Mouse (Mus musculus) mature B cell (primary cell): ENCODE data around the gene Celf2.
"Not testable (repeated sequence)": the region's sequence is repeated elsewhere in the genome, so short reads cannot be mapped to it uniquely, and the experiment has no call there.

ENCODE experiments used
- in situ Hi-C: fragments of 300-500 bp; cut with MboI; formaldehyde crosslinking; loops from 2 replicates; pipeline ENCODE4 v1.14.3; 2019

Celf2 gene

GRCm38 (mm10) chr2:7262668-7263067 is 246.7 kb downstream of the Celf2 start:
- in situ Hi-C loops: not testable (repeated sequence)

GRCm38 (mm10) chr2:7260186-7260585 is 249.2 kb downstream of the Celf2 start:
- in situ Hi-C loops: no loop called here

GRCm38 (mm10) chr2:7259616-7260015 is 249.7 kb downstream of the Celf2 start:
- in situ Hi-C loops: no loop called here

DNA sequence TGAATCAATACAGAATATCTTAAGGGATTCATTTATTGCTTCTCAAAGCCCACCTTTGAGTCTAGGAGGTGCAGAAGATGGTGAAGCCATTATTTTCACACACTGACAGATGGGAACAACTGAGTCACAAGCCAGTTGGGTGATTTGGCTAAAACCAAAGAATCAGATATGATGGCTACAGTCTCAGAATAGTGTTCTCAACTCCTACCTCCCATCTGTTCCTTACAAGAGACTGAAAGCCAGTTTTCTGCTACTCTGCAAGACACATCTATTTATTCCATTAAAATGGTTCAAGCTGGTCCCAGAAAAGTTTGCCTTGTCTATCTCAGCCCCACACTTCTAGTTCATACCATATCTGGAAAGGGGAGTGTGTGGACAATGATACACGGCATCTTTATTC is 253.3 kb downstream of the Celf2 start:
- in situ Hi-C loops: no loop called here

DNA sequence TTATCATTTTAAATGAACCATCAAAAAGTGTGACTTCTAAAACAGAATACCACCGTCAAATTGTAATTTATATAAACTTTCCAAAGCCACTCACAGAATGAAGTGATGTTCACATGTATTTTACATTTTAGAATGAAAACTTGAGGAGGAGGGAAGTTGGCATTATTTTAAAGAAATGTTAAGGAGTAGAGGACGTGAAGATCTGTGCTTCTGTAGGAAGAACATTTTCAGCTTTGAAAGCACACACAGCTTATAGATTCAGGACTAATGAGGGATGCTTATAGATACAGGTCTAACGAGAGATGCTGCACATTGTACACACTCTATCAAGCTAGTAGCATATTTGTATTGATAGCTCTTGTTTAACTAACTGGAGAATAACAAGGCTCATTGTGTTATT is 254.0 kb downstream of the Celf2 start:
- in situ Hi-C loops: no loop called here

- in situ Hi-C loops: no loop called here
Observed at GRCm38 (mm10) chr2:7250314-7250713, 259.0 kb downstream of the Celf2 start.

- in situ Hi-C loops: no loop called here
Observed at GRCm38 (mm10) chr2:7249002-7249401, 260.4 kb downstream of the Celf2 start.

GRCm38 (mm10) chr2:7245958-7246774 is 263.2 kb downstream of the Celf2 start:
- in situ Hi-C loops: no loop called here

- in situ Hi-C loops: no loop called here
Observed at GRCm38 (mm10) chr2:7242139-7242538, 267.2 kb downstream of the Celf2 start.

DNA sequence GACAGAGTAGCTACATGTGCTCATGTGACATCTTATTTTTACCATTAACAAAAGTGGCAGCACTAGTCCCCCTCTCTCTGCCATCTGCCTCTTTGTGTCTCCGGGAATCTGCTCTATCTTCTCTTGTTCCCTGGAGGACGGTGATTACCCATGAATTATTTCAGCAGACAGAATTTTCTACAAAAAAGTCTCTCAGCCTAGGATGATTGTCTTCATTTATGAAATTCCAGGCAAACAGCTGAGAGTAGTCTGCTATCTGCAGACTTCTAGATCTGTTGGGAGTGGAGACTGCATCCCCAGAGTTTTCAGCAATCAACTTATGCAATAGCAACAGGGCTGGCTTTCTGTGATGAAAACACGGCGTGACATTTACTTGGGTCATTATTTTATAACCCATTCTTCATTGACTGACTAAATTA is 267.8 kb downstream of the Celf2 start:
- in situ Hi-C loops: no loop called here

DNA sequence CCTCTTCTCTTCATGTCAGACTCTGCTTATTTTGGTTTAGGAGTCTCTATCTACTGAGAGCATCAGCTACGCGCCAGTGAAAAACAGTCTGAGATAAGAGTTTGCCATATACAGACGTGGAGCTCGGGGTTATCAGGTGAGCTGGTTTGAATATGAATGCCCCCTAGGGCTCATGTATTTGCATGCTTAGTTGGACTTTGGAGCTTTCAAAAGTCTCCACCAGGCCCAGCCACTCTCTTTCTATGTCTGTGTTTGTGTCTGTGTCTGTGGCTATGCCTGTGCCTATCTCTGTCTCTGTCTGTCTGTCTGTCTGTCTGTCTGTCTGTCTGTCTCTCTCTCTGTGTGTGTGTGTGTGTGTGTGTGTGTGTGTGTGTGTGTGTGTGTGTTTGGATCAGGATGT is 272.1 kb downstream of the Celf2 start:
- in situ Hi-C loops: no loop called here

GRCm38 (mm10) chr2:7236452-7236851 is 272.9 kb downstream of the Celf2 start:
- in situ Hi-C loops: no loop called here

DNA sequence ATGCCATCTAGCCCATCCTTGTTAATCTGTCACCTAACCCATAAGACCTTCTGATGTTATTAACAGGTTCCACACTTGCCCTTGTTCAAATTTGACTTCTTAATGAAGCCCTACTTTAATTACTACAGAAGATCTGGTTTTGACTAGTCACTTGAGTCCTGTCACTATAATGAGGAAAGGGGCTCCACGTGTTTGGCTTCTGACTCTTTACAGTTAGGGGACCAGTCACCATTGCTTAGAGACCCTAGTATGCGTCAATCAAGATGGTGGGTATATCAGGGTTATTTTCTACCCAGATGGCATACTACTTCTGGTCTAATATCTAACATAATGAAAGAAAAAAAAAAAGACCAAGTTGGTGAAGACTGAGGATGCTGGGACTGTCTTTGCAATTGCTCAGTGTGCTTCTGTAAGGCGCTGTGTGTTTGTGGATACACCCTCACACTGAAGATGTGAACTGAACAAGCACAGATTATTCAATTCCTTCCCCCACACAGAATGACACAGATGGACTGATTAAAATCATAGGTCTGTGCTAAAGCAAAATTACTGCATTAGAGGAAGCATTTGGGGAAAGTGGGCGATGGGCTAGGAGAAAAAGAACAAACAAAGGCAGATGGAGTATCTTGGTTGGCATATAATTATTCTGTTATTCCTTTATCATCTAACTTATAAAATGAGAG is 274.2 kb downstream of the Celf2 start:
- in situ Hi-C loops: no loop called here

DNA sequence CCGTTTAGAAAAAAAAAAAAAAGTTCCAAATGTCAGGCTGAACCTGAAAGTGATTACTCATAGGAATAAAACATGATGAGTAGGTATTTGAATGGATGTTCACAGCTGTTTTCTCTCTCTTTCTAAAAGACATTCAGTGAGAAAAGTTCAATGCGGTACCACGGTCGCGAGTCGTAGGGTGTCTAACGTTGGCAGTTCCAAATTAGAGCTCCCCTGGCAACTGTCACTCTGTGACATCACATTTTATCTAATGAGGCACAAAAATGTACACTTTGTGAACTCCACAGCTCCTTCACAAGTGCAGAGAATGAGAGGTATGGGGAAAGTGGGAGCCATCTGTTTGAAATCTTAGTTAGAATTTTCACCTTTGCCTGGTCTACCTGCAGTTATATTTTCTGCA is 274.8 kb downstream of the Celf2 start:
- in situ Hi-C loops: no loop called here

- in situ Hi-C loops: no loop called here
Observed at GRCm38 (mm10) chr2:7233411-7233810, 276.0 kb downstream of the Celf2 start.

DNA sequence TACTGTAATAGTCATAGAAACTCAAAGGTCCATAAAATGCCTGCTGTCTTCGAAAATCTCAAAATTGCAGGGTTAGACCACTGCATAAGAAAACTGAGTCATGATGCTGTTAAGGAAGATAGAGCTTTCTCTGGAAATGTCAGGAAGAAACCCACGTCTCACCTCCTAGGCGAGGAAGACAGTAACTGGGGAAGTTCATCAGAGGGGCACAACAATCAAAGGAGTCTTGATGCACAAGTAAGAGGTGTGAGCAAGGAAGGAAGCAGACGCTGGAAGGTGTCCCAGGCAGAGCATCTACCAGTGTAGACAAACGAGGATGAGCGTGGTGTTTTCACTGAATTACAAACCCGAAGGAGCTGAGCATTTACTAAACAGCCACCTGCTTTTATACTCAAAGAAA is 282.6 kb downstream of the Celf2 start:
- in situ Hi-C loops: no loop called here

DNA sequence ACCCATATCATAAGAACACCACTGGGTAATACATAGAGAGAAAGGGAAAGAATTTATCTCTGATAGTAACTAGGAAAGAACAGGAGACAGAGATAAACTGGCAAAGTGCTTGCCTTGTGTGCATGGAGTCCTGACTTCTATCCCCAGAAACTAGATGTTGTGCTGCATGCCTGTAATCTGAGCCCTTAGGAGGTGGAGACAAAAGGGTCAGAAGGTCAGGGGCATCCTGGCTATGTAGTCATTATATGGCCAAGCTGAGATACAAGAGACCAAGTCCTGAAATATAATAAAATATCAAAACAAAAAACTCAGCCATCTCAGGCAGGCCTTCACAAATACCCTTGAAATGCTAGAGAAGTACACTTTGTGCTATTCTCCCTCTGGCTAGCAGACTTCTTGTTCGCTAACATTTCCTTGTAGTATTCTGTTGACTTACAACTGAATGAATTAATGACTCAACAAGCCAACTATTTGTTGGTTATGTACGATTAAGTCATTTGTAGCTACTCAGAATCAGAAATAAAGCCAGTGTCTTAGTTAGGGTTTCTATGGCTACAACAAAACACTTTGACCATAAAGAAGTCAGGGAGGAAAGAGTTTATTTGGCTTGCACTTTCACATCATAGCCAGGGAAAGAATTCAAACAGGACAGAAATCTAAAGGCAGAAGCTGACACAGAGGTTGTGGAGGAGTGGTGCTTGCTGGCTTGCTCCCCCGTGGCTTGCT is 284.9 kb downstream of the Celf2 start:
- in situ Hi-C loops: no loop called here

GRCm38 (mm10) chr2:7223538-7223937 is 285.8 kb downstream of the Celf2 start:
- in situ Hi-C loops: no loop called here

GRCm38 (mm10) chr2:7222886-7223285 is 286.5 kb downstream of the Celf2 start:
- in situ Hi-C loops: no loop called here

DNA sequence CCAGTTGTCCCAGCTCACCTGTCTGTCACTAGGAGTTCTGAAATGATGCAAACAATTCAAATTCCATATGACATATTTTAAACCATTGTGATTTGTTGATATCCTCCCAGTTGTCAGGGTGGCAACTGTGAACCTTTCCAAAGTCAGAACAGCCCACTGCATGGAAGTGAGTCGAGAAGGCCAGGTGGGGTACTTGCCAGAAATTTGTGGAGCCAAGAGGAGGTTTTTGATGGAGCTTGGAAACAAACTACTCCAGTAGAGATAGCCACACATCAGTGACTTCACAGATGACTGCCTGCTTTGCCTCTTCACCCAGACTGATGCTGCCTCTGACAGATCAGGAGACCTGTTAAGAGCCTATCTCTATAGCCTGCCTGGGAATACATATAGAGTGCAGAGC is 287.5 kb downstream of the Celf2 start:
- in situ Hi-C loops: no loop called here

DNA sequence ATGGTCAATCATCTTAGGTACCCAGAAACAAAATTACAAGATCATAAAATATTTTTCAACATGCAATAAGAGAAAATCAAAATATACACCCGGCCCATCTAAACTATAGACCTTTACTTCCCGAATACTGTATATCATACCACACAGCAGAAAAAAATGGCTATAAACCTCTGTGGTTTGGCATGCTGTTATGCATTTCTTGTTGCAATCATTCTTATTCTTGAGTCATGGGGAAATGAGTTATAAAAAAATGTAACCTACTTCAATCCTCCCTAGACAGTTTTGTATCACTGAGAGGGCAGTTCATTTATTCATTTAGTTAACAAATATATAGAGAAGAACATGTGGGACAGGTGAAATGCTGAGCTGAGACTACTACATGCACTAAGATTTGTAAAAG is 291.3 kb downstream of the Celf2 start:
- in situ Hi-C loops: no loop called here

- in situ Hi-C loops: no loop called here
Observed at GRCm38 (mm10) chr2:7207691-7208504, 301.5 kb downstream of the Celf2 start.
